Mouse (Mus musculus) forebrain, embryonic 13.5 days (tissue): ENCODE measurements around the gene Mybpc2. TPM values are rescaled to one million over a fixed set of nuclear protein-coding genes. Genes with fewer than 3 reads are reported as not detected.

ENCODE experiments used
- ATAC-seq: fragments of 200-750 bp; cut with Nextera tagmentation; 2 replicates; pipeline ENCODE4 v1.8.0; 2017
- H3K27ac ChIP-seq: fragments of 300-500 bp; sonication (generic); 2 replicates; pipeline ENCODE4 v1.5.1; 2015; ENCODE audit warnings: inconsistent platforms, mild to moderate bottlenecking, moderate library complexity
- H3K27me3 ChIP-seq: fragments of 300-500 bp; sonication (generic); 2 replicates; pipeline ENCODE4 v1.6.1; 2015; ENCODE audit warnings: mild to moderate bottlenecking, inconsistent platforms
- H3K36me3 ChIP-seq: fragments of 300-500 bp; sonication (generic); 2 replicates; pipeline ENCODE4 v1.6.1; 2015; ENCODE audit warnings: mild to moderate bottlenecking, inconsistent platforms; ENCODE audit not compliant: poor library complexity, severe bottlenecking
- H3K4me1 ChIP-seq: fragments of 300-500 bp; sonication (generic); 2 replicates; pipeline ENCODE4 v1.6.1; 2015; ENCODE audit warnings: inconsistent platforms
- H3K4me2 ChIP-seq: fragments of 300-500 bp; sonication (generic); 2 replicates; pipeline ENCODE4 v1.6.1; 2015; ENCODE audit warnings: inconsistent platforms, mild to moderate bottlenecking, moderate library complexity
- H3K4me3 ChIP-seq: fragments of 300-500 bp; sonication (generic); 2 replicates; pipeline ENCODE4 v1.5.1; 2015; ENCODE audit warnings: mild to moderate bottlenecking, inconsistent platforms
- H3K9ac ChIP-seq: fragments of 300-500 bp; sonication (generic); 2 replicates; pipeline ENCODE4 v1.6.1; 2015; ENCODE audit warnings: mild to moderate bottlenecking, inconsistent platforms
- H3K9me3 ChIP-seq: fragments of 300-500 bp; sonication (generic); replicated peaks from 2 replicates; pipeline ENCODE4 v1.6.1; 2016; ENCODE audit warnings: inconsistent platforms
- WGBS: fragments of 180-500 bp; shearing (Covaris S2); methylation state at CpG from one replicate; pipeline ENCODE4 v1.1.7; 2015; 5-methylcytosine and 5-hydroxymethylcytosine counted together
- polyA plus RNA-seq: library from polyadenylated mRNA; unstranded; fragments of >200 nt; fragmentation: Nextera tagmentation; extraction: Ambion mirVana; gene quantifications from 2 replicates; pipeline ENCODE4 v1.2.1, GENCODE M21; 2015

Mybpc2 gene
- polyA plus RNA-seq, 1 experiment from 2014 or later: 0.14 TPM

- H3K27me3 ChIP-seq: no peaks in the 10 kb centered on the region
- no peak overlapping the region for H3K9ac ChIP-seq
- H3K9me3 ChIP-seq: no peaks in the 10 kb centered on the region
- WGBS: 93% methylated on average over 8 of the region's 8 CpGs
- no peak overlapping the region for H3K4me3 ChIP-seq
- ATAC-seq: no peak
- peaks cover 54% of the 10 kb centered on the region for H3K36me3 ChIP-seq
- no peak overlapping the region for H3K4me2 ChIP-seq
- peaks cover 3% of the 10 kb centered on the region; the same call in 1 of the 2 replicates for H3K4me1 ChIP-seq
- no peak overlapping the region for H3K27ac ChIP-seq
These were observed 35.9 kb downstream of the Mybpc2 start for GRCm38 (mm10) chr7:44488545-44488944.

- no peak overlapping the region for H3K27ac ChIP-seq
- H3K27me3 ChIP-seq: no peaks in the 10 kb centered on the region
- ATAC-seq: no peak
- H3K9me3 ChIP-seq: no peaks in the 10 kb centered on the region
- WGBS: 88% methylated on average over 7 of the region's 7 CpGs
- peaks cover 47% of the 10 kb centered on the region for H3K36me3 ChIP-seq
- H3K4me2 ChIP-seq: no peak overlapping the region
- H3K4me3 ChIP-seq: no peak overlapping the region
- 0 out of 2 replicates have a peak overlapping the region, but pooled peaks have one; percentile 21 for H3K9ac ChIP-seq
- peaks cover 3% of the 10 kb centered on the region; the same call in 1 of the 2 replicates for H3K4me1 ChIP-seq
These were observed 36.5 kb downstream of the Mybpc2 start for GRCm38 (mm10) chr7:44487936-44488335.

DNA sequence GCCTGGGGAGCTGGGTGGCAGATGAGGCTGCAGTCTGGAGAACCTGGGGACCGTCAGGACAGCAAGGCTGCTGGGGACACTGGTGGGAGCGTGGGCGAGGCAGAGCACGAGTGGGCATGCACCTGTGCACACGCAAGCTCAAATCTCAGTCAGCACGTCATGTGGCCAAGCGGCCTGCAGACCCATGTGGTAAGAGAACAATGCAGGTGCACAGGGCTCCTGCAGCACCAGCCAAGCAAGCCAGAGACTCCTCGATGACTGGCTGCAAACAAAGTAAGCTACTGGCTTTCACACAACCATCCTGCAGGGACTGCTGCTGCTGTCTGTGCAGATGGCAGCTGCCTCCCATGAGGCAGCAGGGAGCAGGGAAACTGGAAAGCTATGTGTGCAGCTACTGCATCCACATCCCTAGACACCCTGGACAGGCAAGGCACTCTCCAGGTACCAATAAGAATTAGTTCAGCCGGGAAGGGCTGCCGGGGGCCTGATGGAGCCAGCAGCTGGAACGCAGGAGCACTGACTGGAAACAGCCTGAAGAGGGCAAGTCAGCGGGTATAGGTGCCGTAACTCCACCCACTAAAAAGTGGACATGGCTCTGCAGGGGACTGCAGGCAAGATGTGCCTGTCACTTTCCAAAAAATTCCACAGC is 37.4 kb downstream of the Mybpc2 start:
- Histone ChIP-seq H3K4me1 (peaks cover 3% of the 10 kb centered on the region; the same call in 1 of the 2 replicates), H3K27ac (no peak overlapping the region), H3K9me3 (no peaks in the 10 kb centered on the region), H3K36me3 (peaks cover 39% of the 10 kb centered on the region), H3K4me2 (no peak overlapping the region), H3K9ac (no peak overlapping the region), H3K4me3 (no peak overlapping the region), H3K27me3 (peaks cover 7% of the 10 kb centered on the region)
- 67% methylated on average over 13 of the region's 13 CpGs for WGBS
- no peak for ATAC-seq

GRCm38 (mm10) chr7:44485572-44486195 is 38.8 kb downstream of the Mybpc2 start:
- no peak overlapping the region for H3K4me2 ChIP-seq
- peaks cover 3% of the 10 kb centered on the region; the same call in 1 of the 2 replicates for H3K4me1 ChIP-seq
- H3K9ac ChIP-seq: no peak overlapping the region
- H3K27ac ChIP-seq: no peak overlapping the region
- H3K36me3 ChIP-seq: peaks cover 25% of the 10 kb centered on the region
- H3K27me3 ChIP-seq: peaks cover 14% of the 10 kb centered on the region
- no peaks in the 10 kb centered on the region for H3K9me3 ChIP-seq
- WGBS: 75% methylated on average over 7 of the region's 7 CpGs
- ATAC-seq: peak; percentile 28; the same call in 1 of the 2 replicates
- no peak overlapping the region for H3K4me3 ChIP-seq

GRCm38 (mm10) chr7:44484841-44485571 is 39.5 kb downstream of the Mybpc2 start:
- peak; percentile 87 for ATAC-seq
- peak overlapping the region; percentile 32; the same call in 1 of the 2 replicates for H3K27ac ChIP-seq
- peaks cover 18% of the 10 kb centered on the region for H3K36me3 ChIP-seq
- no peak overlapping the region for H3K4me3 ChIP-seq
- H3K4me2 ChIP-seq: no peak overlapping the region
- H3K4me1 ChIP-seq: peaks cover 3% of the 10 kb centered on the region; the same call in 1 of the 2 replicates
- H3K27me3 ChIP-seq: peaks cover 21% of the 10 kb centered on the region
- H3K9me3 ChIP-seq: no peaks in the 10 kb centered on the region
- 27% methylated on average over 5 of the region's 5 CpGs for WGBS
- H3K9ac ChIP-seq: no peak overlapping the region

DNA sequence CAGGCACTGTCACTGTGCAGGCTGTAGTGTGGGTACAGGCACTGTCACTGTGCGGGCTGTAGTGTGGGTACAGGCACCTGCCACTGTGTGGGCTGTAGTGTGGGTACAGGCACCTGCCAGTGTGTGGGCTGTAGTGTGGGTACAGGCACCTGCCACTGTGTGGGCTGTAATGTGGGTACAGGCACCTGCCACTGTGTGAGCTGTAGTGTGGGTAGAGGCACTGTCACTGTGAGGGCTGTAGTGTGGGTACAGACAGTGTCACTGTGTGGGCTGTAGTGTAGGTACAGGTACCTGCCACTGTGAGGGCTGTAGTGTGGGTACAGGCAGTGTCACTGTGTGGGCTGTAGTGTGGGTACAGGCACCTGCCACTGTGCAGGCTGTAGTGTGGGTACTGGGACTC is 40.3 kb downstream of the Mybpc2 start:
- ATAC-seq: no peak
- Histone ChIP-seq H3K4me3 (no peak overlapping the region), H3K4me1 (peaks cover 3% of the 10 kb centered on the region; the same call in 1 of the 2 replicates), H3K9ac (no peak overlapping the region), H3K4me2 (no peak overlapping the region), H3K36me3 (peaks cover 9% of the 10 kb centered on the region), H3K9me3 (no peaks in the 10 kb centered on the region), H3K27me3 (peaks cover 26% of the 10 kb centered on the region), H3K27ac (no peak overlapping the region)
- 88% methylated on average over 1 of the region's 1 CpGs for WGBS

DNA sequence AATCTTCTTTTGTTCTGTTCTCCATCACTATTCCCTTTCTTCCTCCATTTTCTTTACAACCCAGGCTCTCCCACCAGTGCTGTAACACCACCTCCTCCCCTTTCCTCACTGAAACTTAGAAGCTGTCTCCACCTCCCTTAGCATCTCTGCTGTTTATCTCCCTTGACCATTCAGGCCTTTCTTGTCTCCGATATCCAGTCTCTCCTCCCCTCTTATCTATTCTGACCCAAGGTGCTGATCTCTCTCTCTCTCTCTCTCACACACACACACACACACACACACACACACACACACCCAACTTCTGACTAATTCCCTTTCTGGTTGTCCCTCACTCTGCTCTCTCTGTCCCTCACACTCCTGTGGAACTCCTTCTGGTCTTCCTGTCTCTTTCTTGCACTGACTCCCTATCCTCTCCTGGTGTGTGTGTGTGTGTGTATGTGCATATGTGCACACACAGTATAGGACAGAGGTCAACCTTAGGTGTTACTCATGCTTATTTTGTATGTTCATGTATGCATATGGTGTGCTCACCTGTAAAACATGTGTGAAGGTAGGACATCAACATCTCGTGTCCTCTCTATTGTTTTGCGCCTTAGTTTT is 41.5 kb downstream of the Mybpc2 start:
- no peaks in the 10 kb centered on the region for H3K9me3 ChIP-seq
- H3K4me2 ChIP-seq: no peak overlapping the region
- peaks cover 3% of the 10 kb centered on the region; the same call in 1 of the 2 replicates for H3K4me1 ChIP-seq
- H3K27ac ChIP-seq: no peak overlapping the region
- no peak overlapping the region for H3K4me3 ChIP-seq
- no peaks in the 10 kb centered on the region for H3K36me3 ChIP-seq
- 84% methylated on average over 3 of the region's 3 CpGs for WGBS
- ATAC-seq: no peak
- peaks cover 36% of the 10 kb centered on the region for H3K27me3 ChIP-seq
- H3K9ac ChIP-seq: 0 out of 2 replicates have a peak overlapping the region, but pooled peaks have one; percentile 22

DNA sequence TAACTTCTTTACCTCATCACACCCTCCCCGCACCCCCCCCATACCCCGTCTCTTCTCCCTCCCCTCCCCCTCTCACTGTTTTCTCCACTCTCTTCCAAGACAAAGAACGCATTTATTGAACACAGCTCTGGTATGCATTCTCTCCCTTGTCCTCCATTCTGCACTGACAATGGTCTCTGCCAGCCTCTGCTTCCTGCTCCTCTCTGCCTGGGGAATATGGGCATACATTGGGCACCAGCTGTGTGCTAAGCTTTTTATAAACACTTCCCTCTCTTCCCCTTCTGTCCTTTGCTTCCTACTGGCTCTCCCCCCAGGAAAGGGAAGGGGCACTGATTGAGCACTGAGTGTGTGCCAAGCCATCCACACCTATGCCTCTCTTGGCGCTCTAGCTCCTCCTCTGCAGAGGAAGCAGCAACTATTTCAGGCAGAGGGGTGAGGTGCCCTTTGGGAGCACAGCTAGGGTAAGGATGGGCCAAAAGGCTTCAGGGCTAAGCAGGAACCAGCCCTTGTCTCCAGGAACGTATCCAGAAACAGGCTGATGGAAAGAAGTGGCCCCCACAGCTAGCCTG is 49.3 kb downstream of the Mybpc2 start:
- H3K27me3 ChIP-seq: peaks cover 32% of the 10 kb centered on the region
- H3K9me3 ChIP-seq: no peaks in the 10 kb centered on the region
- H3K9ac ChIP-seq: no peak overlapping the region
- no peak overlapping the region for H3K4me3 ChIP-seq
- no peak overlapping the region for H3K4me2 ChIP-seq
- peak overlapping the region; percentile 55 for H3K27ac ChIP-seq
- WGBS: 24% methylated on average over 5 of the region's 5 CpGs
- H3K4me1 ChIP-seq: peaks cover 37% of the 10 kb centered on the region
- peaks cover 2% of the 10 kb centered on the region; the same call in 1 of the 2 replicates for H3K36me3 ChIP-seq
- peak; percentile 13; the same call in 1 of the 2 replicates for ATAC-seq

DNA sequence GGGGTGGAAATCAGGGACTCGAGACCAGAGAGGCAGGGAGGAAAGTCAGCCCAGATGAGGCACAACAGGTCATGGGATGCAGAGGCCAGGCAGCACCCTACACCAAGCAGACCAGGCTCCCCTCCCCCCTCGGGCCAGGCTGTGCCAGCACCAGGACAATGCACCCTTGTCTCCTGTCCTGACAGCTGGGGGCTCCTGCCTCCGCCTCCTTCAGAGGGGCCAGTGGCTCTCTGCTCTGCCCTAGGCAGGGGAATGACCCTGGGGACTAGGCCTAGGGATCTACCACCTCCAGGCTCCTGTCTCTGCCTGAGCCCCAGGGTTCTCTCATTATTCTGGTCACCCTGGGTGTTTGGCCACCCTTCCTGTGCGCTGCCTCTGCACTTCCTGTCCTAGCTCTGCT is 50.0 kb downstream of the Mybpc2 start:
- Histone ChIP-seq H3K4me2 (peak overlapping the region; percentile 22; the same call in 1 of the 2 replicates), H3K4me3 (no peak overlapping the region), H3K9ac (peak overlapping the region; percentile 45), H3K4me1 (peaks cover 39% of the 10 kb centered on the region), H3K36me3 (peaks cover 2% of the 10 kb centered on the region; the same call in 1 of the 2 replicates), H3K27me3 (peaks cover 26% of the 10 kb centered on the region), H3K27ac (peak overlapping the region; percentile 55), H3K9me3 (no peaks in the 10 kb centered on the region)
- ATAC-seq: peak; percentile 78
- 18% methylated on average over 4 of the region's 4 CpGs for WGBS

- 60% methylated on average over 9 of the region's 9 CpGs for WGBS
- no peak for ATAC-seq
- H3K9me3 ChIP-seq: no peaks in the 10 kb centered on the region
- no peak overlapping the region for H3K4me2 ChIP-seq
- peak overlapping the region; percentile 45; the same call in 1 of the 2 replicates for H3K9ac ChIP-seq
- no peak overlapping the region for H3K27ac ChIP-seq
- no peak overlapping the region for H3K4me3 ChIP-seq
- H3K36me3 ChIP-seq: peaks cover 2% of the 10 kb centered on the region; the same call in 1 of the 2 replicates
- peaks cover 52% of the 10 kb centered on the region for H3K4me1 ChIP-seq
- H3K27me3 ChIP-seq: peaks cover 17% of the 10 kb centered on the region
These were observed 51.4 kb downstream of the Mybpc2 start for GRCm38 (mm10) chr7:44472961-44473646.

DNA sequence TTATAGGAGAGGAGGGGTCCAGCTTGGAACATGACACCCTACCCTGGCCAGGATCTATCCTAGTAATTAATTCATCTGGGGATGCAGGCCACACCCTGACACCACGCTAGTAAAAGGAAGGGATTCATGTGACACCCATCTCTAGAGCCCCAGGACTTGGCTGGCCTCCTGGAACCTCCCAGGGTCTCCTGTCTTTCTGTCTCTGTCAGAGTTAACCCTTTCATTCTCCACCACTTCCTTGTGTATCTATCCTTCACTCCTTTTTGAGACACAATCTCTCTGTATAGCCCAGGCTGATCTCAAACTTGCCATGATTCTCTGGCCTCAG is 51.9 kb downstream of the Mybpc2 start:
- Histone ChIP-seq H3K27me3 (peaks cover 12% of the 10 kb centered on the region), H3K4me1 (peaks cover 53% of the 10 kb centered on the region), H3K4me3 (no peak overlapping the region), H3K27ac (no peak overlapping the region), H3K36me3 (peaks cover 2% of the 10 kb centered on the region; the same call in 1 of the 2 replicates), H3K9ac (no peak overlapping the region), H3K4me2 (no peak overlapping the region), H3K9me3 (no peaks in the 10 kb centered on the region)
- whole genome bisulfite sequencing: 15% methylated on average over 1 of the region's 1 CpGs
- no peak for ATAC-seq
